Mouse (Mus musculus): ENCODE data around the gene Astl.
A peak's percentile ranks its signal among the peaks of the same experiment; 100 is the strongest.

DNA sequence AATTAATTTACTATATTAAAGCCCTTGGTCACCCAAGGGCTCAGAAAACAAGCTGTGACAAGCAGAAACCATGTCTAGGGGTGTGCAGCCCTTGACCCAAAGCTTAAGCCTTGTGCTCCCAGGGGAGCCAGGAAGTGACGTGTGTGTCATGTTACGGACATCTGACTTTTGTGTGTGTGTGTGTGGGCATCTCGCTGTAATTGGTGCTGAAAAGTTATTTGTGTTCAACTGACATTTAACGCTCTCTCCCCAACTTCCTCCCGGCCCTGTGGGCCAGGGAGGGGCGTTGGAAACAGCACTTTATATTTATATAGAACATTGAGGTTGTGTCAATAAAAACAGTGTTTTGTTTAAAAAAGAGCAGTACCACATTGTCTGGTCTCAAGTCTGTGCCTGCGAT lies 427 bp upstream of the Astl start:
- TF ChIP-seq CTCF (IDR thresholded peaks at IDR 0.05; ENCODE audit: extremely low read depth, insufficient read depth, insufficient read length, insufficient replicate concordance) (no peak), POLR2A (IDR thresholded peaks at IDR 0.05; ENCODE audit: low read depth, low read length) (peak; percentile 13; the same call in 1 of the 2 replicates)
